Mouse (Mus musculus): Measurements from ENCODE around the gene Slc7a7. TPM values are rescaled to one million over a fixed set of nuclear protein-coding genes. Genes with fewer than 3 reads are reported as not detected.
A peak's percentile ranks its signal among the peaks of the same experiment; 100 is the strongest.

Gene Slc7a7
- polyA plus RNA-seq, 1 experiment: 1.5 TPM

DNA sequence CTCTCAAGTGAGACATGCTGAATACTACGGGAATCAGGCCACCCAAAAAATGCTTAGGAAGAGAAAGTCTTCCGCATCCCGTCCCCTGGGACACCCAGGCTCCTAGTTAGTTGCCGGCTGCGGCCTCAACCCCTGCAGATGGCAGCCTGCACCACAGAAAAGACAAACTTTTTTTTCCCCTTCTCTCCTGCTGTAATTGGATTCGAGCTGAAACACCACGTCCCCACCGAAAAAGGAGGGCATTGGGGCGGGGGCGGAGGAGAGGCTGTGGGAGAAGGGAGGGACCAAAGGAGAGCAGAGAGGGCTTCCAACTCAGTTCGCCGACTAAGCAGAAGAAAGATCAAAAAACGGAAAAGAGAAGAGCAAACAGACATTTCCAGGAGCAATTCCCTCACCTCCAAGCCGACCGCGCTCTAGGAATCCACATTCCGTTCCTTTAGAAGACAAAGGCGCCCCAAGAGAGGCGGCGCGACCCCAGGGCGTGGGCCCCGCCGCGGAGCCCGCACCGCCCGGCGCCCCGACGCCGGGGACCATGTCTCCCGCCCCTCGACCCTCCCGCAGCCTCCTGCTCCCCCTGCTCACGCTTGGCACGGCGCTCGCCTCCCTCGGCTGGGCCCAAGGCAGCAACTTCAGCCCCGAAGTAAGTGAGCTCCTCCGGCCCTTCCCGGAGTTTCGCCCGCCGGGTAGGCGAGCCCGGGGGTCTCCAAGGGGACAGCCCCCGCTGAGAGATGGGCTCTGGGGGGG is 13.9 kb upstream of the Slc7a7 start, which contains the start of gene Mmp14:
TSS of gene Mmp14 (plus strand) at position 279 of the 744 bp plus-strand sequence.
- DNase-seq: peak in 1 of 2 experiments; percentile 35
- WGBS: 2% methylated on average over 48 of the region's 49 CpGs
- peak within 1 kb of the TSS; percentile 29 for H3K4me3 ChIP-seq (replicated peaks; ENCODE audit: insufficient read depth, low read depth, low read length)
- H3K27me3 ChIP-seq (ENCODE audit: control insufficient read depth, insufficient read depth, low read length): peaks cover 9% of the 10 kb centered on the region; the same call in 1 of the 2 replicates
- no peak for TF ChIP-seq POLR2A (IDR thresholded peaks at IDR 0.05; ENCODE audit: borderline replicate concordance, insufficient read depth, low read length)
- TF ChIP-seq CTCF (IDR thresholded peaks at IDR 0.05; ENCODE audit: borderline replicate concordance, insufficient read depth, low read depth, low read length): no peak
- no peak within 1 kb of the TSS for H3K27ac ChIP-seq (ENCODE audit: insufficient read depth, low read length)
- no peaks in the 10 kb centered on the region; the same call in 1 of the 2 replicates for H3K4me1 ChIP-seq (ENCODE audit: control insufficient read depth, insufficient read depth, low read length)

DNA sequence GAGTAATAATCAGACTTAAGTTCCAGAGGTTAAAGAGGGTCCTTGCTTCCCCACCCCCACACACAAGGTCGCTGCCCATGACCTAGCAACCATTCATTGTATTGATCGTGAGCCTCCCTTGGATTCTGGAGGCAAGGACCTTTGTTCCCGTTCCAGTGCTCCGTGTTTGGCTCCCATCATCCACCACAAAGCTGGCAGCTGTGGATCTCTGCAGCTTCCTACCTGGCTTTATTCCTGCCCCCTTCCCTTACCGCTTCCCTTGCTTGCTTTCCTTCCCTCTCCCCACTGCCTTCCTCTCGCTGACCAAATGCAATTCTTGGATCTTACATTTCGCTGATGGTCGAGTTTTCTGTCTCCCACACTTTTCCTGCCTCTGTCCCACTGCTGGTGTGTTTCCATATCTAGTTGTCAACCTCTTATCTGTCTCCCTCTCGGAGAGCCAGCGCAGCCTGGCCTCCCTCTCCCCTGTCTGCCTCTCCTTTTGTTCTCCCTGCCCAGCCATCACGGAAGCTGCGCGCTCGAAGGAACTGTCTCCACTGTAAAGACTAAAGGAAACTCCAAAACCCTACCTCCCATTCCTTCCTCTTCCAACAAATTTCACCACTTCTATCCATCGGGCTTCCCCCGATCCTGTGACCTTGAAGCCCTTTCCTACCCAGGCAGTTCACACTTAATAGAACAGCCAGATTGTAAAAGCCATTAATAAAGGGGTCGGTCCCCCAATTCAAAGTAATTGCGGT is 13.0 kb upstream of the Slc7a7 start:
- TF ChIP-seq CTCF (IDR thresholded peaks at IDR 0.05; ENCODE audit: borderline replicate concordance, insufficient read depth, low read depth, low read length) (no peak), POLR2A (IDR thresholded peaks at IDR 0.05; ENCODE audit: borderline replicate concordance, insufficient read depth, low read length) (no peak)
- WGBS: 33% methylated on average over 18 of the region's 18 CpGs
- H3K4me3 ChIP-seq (replicated peaks; ENCODE audit: insufficient read depth, low read depth, low read length): no peak overlapping the region

DNA sequence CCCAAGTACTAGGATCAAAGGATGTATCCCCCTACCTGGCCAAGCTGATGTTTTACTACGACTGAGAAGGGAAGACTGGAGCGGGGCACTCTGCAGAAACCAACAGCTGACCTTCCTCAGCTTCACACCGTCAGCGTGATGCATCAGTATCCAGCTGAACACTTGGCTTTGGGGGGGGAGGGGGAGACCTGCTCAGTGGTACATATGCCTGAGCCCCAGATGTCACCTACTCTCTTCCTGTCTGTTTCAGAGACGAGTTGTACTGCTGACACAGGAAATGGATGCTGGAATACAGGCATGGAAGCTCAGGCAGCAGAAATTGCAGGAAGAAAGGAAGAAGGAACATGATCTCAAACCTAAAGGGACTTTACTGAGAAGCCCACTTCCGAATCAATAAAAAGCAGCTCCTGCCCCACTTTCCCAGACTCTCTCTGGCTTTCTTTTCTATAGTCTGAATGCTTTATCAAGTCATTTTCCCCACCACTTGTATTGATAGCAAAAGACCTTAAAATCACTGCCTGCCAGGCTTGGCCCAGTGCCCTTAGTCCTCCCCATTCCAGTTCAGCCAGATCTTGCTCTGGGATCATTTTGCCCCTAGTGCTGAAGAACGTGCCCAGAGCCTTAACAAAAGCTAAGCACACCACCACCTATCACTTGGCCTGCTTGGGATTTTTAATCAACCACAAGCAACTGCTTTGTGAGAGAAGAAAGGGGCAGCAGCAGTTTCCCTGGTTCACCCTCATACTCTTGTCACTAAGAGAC is 11.9 kb upstream of the Slc7a7 start:
- peaks cover 9% of the 10 kb centered on the region; the same call in 1 of the 2 replicates for H3K27me3 ChIP-seq (ENCODE audit: control insufficient read depth, insufficient read depth, low read length)
- DNase-seq: no peak
- peaks cover 3% of the 10 kb centered on the region for H3K4me1 ChIP-seq (ENCODE audit: control insufficient read depth, insufficient read depth, low read length)
- no peak overlapping the region for H3K27ac ChIP-seq (ENCODE audit: insufficient read depth, low read length)
- TF ChIP-seq CTCF (IDR thresholded peaks at IDR 0.05; ENCODE audit: borderline replicate concordance, insufficient read depth, low read depth, low read length) (no peak), POLR2A (IDR thresholded peaks at IDR 0.05; ENCODE audit: borderline replicate concordance, insufficient read depth, low read length) (no peak)
- no peak overlapping the region for H3K4me3 ChIP-seq (replicated peaks; ENCODE audit: insufficient read depth, low read depth, low read length)
- 45% methylated on average over 7 of the region's 7 CpGs for WGBS

More for the DNA sequence above, 13.0 kb upstream of the Slc7a7 start:
- DNase-seq: no peak
- Histone ChIP-seq H3K27ac (ENCODE audit: insufficient read depth, low read length) (no peak overlapping the region), H3K4me1 (ENCODE audit: control insufficient read depth, insufficient read depth, low read length) (peaks cover 3% of the 10 kb centered on the region), H3K27me3 (ENCODE audit: control insufficient read depth, insufficient read depth, low read length) (peaks cover 9% of the 10 kb centered on the region; the same call in 1 of the 2 replicates)

DNA sequence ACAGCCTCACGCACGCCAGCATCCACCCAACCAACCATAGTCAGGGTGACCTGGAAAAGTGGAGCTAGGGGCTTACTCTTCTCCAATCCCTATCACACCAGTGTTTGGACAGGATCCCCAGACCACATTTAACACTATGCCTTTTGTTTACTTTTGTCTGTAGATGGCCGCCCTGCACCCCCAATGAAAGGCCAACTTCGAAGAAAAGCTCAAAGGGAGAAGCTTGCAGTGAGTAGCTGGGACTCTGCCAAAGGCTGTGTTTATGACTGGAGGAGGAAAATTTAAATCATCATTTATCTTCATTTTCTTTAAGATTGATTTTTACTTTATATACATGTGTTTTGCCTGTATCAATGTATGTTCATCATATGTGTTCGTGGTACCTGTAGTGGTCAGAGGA is 10.8 kb upstream of the Slc7a7 start:
- WGBS: 92% methylated on average over 5 of the region's 5 CpGs
- Histone ChIP-seq H3K27me3 (ENCODE audit: control insufficient read depth, insufficient read depth, low read length) (peaks cover 9% of the 10 kb centered on the region; the same call in 1 of the 2 replicates), H3K27ac (ENCODE audit: insufficient read depth, low read length) (no peak overlapping the region), H3K4me3 (replicated peaks; ENCODE audit: insufficient read depth, low read depth, low read length) (no peak overlapping the region), H3K4me1 (ENCODE audit: control insufficient read depth, insufficient read depth, low read length) (peaks cover 3% of the 10 kb centered on the region)
- DNase-seq: no peak
- no peak for TF ChIP-seq POLR2A (IDR thresholded peaks at IDR 0.05; ENCODE audit: borderline replicate concordance, insufficient read depth, low read length)
- TF ChIP-seq CTCF (IDR thresholded peaks at IDR 0.05; ENCODE audit: borderline replicate concordance, insufficient read depth, low read depth, low read length): no peak

- peaks cover 6% of the 10 kb centered on the region; the same call in 1 of the 2 replicates for H3K27me3 ChIP-seq (ENCODE audit: control insufficient read depth, insufficient read depth, low read length)
- no peak overlapping the region for H3K4me3 ChIP-seq (replicated peaks; ENCODE audit: insufficient read depth, low read depth, low read length)
- DNase-seq: no peak
- peaks cover 3% of the 10 kb centered on the region; the same call in 1 of the 2 replicates for H3K4me1 ChIP-seq (ENCODE audit: control insufficient read depth, insufficient read depth, low read length)
- TF ChIP-seq POLR2A (IDR thresholded peaks at IDR 0.05; ENCODE audit: borderline replicate concordance, insufficient read depth, low read length): no peak
- TF ChIP-seq CTCF (IDR thresholded peaks at IDR 0.05; ENCODE audit: borderline replicate concordance, insufficient read depth, low read depth, low read length): no peak
- WGBS: 89% methylated on average over 7 of the region's 7 CpGs
- H3K27ac ChIP-seq (ENCODE audit: insufficient read depth, low read length): no peak overlapping the region
Measured at GRCm38 (mm10) chr14:54427696-54428095, 10.1 kb upstream of the Slc7a7 start.

DNA sequence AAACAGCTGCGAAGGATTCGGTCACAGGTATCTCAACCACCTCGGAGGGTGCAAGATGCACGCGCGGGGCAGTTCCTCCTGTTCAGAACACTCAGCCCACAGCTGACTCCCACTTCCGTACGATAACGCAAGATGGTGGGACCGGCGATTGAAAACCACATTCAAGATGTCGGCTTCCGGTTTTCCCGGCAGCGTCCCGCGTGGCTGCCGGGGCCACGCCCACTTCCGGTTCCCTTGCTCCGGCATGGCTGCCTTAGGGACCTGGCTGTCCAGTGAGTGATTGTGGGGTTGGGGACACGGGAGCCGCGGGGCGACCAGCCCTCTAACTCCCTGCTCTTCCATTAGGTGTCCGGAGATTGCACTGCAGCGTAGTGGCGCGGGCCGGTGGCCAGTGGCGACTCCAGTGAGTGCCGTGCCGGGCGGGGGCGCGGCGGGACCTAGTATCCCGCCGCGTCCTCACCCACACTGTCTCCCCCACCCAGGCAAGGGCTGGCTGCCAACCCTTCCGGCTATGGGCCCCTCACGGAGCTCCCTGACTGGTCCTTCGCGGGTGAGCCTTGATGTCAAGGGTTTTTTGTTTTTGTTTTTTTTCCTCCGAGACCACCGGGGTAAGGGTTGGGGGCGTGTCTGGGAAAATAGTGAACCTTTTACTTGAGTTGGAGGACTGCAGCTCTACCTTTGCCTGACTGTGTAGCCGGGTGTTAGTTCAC is 9.3 kb upstream of the Slc7a7 start, which contains the start of gene Mrpl52:
TSS of gene Mrpl52 (plus strand) at position 221 of the 710 bp plus-strand sequence.
- Histone ChIP-seq H3K27me3 (ENCODE audit: control insufficient read depth, insufficient read depth, low read length) (0 out of 2 replicates have a peak, but pooled peaks cover 1% of the 10 kb centered on the region), H3K27ac (ENCODE audit: insufficient read depth, low read length) (no peak within 1 kb of the TSS), H3K4me3 (replicated peaks; ENCODE audit: insufficient read depth, low read depth, low read length) (peak within 1 kb of the TSS; percentile 63), H3K4me1 (ENCODE audit: control insufficient read depth, insufficient read depth, low read length) (peaks cover 3% of the 10 kb centered on the region; the same call in 1 of the 2 replicates)
- peak; percentile 90 to 91 for DNase-seq
- under 1% methylated on average over 48 of the region's 48 CpGs for WGBS
- TF ChIP-seq POLR2A (IDR thresholded peaks at IDR 0.05; ENCODE audit: borderline replicate concordance, insufficient read depth, low read length) (peak; percentile 71; the same call in 1 of the 2 replicates), CTCF (IDR thresholded peaks at IDR 0.05; ENCODE audit: borderline replicate concordance, insufficient read depth, low read depth, low read length) (no peak)

All from cerebellum, adult 2 months (tissue).